Mouse (Mus musculus) midbrain, embryonic 16.5 days (tissue): ENCODE measurements at regions not wholly inside any gene's neighbourhood (a gene's known extent, or its start where the extent isn't known, plus 50 kb on each side); places are given as distances from the start of the nearest gene placed in this dataset.

Experiments
- ATAC-seq: fragments of 200-750 bp; cut with Nextera tagmentation; 2 replicates; pipeline ENCODE4 v1.8.0; 2017; ENCODE audit warnings: moderate TSS enrichment
- H3K27ac ChIP-seq: fragments of 300-500 bp; sonication (generic); 2 replicates; pipeline ENCODE4 v1.5.1; 2014; ENCODE audit warnings: mild to moderate bottlenecking, low read length, mixed read lengths
- H3K27me3 ChIP-seq: fragments of 300-500 bp; sonication (generic); 2 replicates; pipeline ENCODE4 v1.6.1; 2014; ENCODE audit warnings: low read depth, low read length, mixed read lengths; ENCODE audit not compliant: control insufficient read depth, insufficient read depth
- H3K36me3 ChIP-seq: fragments of 300-500 bp; sonication (generic); 2 replicates; pipeline ENCODE4 v1.6.1; 2014; ENCODE audit warnings: mild to moderate bottlenecking, low read length, moderate library complexity, mixed read lengths; ENCODE audit not compliant: control insufficient read depth, insufficient read depth
- H3K4me1 ChIP-seq: fragments of 300-500 bp; sonication (generic); 2 replicates; pipeline ENCODE4 v1.6.1; 2014; ENCODE audit warnings: mild to moderate bottlenecking, low read length, mixed read lengths; ENCODE audit not compliant: control insufficient read depth, insufficient read depth
- H3K4me2 ChIP-seq: fragments of 300-500 bp; sonication (generic); 2 replicates; pipeline ENCODE4 v1.6.1; 2014; ENCODE audit warnings: mild to moderate bottlenecking, low read length, mixed read lengths
- H3K4me3 ChIP-seq: fragments of 300-500 bp; sonication (generic); 2 replicates; pipeline ENCODE4 v1.5.1; 2014; ENCODE audit warnings: low read depth, mild to moderate bottlenecking, low read length, moderate library complexity, mixed read lengths
- H3K9ac ChIP-seq: fragments of 300-500 bp; sonication (generic); 2 replicates; pipeline ENCODE4 v1.6.1; 2014; ENCODE audit warnings: low read depth, low read length, mixed read lengths
- H3K9me3 ChIP-seq: fragments of 300-500 bp; sonication (generic); replicated peaks from 2 replicates; pipeline ENCODE4 v1.6.1; 2014; ENCODE audit warnings: mild to moderate bottlenecking, low read length, mixed read lengths; ENCODE audit not compliant: control insufficient read depth, poor library complexity, severe bottlenecking
- WGBS: fragments of 180-500 bp; shearing (Covaris S2); extraction: QIAGEN DNeasy Blood & Tissue Kit; methylation state at CpG from one replicate; pipeline ENCODE4 v1.1.7; 2014; 5-methylcytosine and 5-hydroxymethylcytosine counted together

DNA sequence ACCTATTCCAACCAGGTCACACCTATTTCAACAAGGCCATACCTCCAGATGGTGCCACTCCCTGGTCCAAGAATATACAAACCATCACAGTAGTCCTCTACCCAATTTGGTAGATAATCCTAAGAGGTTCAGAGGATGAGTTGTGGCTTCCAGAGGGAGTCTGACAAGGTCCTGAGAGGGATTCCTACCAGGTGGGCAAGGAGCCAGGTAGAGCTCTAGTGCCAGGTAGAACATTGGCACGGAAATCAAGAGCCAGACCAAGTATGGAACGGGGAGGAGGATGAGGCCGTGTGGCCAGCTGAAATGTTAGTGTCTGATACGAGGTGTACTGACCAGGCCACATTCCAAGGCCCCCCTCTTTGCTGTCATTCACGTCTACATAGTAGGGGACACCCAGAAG is 153.0 kb downstream of the Slc30a10 start:
- Histone ChIP-seq H3K4me2 (no peak overlapping the region), H3K4me3 (no peak overlapping the region), H3K9ac (no peak overlapping the region), H3K9me3 (no peaks in the 10 kb centered on the region), H3K4me1 (no peaks in the 10 kb centered on the region), H3K36me3 (no peaks in the 10 kb centered on the region), H3K27ac (no peak overlapping the region), H3K27me3 (no peaks in the 10 kb centered on the region)
- no peak for ATAC-seq
- WGBS: 89% methylated on average over 5 of the region's 5 CpGs

- Histone ChIP-seq H3K36me3 (no peaks in the 10 kb centered on the region), H3K9ac (no peak overlapping the region), H3K4me2 (no peak overlapping the region), H3K27me3 (no peaks in the 10 kb centered on the region), H3K4me3 (no peak overlapping the region), H3K4me1 (no peaks in the 10 kb centered on the region), H3K27ac (no peak overlapping the region), H3K9me3 (no peaks in the 10 kb centered on the region)
- ATAC-seq: no peak
- WGBS: 89% methylated on average over 3 of the region's 3 CpGs
Observed at GRCm38 (mm10) chr1:185608440-185608839, 153.8 kb downstream of the Slc30a10 start.

- no peaks in the 10 kb centered on the region for H3K36me3 ChIP-seq
Observed at GRCm38 (mm10) chr1:185610586-185610985, 155.9 kb downstream of the Slc30a10 start.

GRCm38 (mm10) chr1:185615819-185616429 is 161.3 kb downstream of the Slc30a10 start:
- no peak overlapping the region for H3K4me2 ChIP-seq
- H3K36me3 ChIP-seq: no peaks in the 10 kb centered on the region
- WGBS: 44% methylated on average over 10 of the region's 10 CpGs
- no peaks in the 10 kb centered on the region for H3K9me3 ChIP-seq
- H3K9ac ChIP-seq: no peak overlapping the region
- no peak for ATAC-seq
- no peaks in the 10 kb centered on the region for H3K27me3 ChIP-seq
- no peaks in the 10 kb centered on the region for H3K4me1 ChIP-seq
- H3K27ac ChIP-seq: no peak overlapping the region
- H3K4me3 ChIP-seq: no peak overlapping the region

More at GRCm38 (mm10) chr1:185610586-185610985, 155.9 kb downstream of the Slc30a10 start:
- Histone ChIP-seq H3K4me2 (no peak overlapping the region), H3K9ac (no peak overlapping the region), H3K27ac (no peak overlapping the region), H3K9me3 (no peaks in the 10 kb centered on the region), H3K4me1 (no peaks in the 10 kb centered on the region), H3K4me3 (no peak overlapping the region), H3K27me3 (no peaks in the 10 kb centered on the region)
- no peak for ATAC-seq
- 68% methylated on average over 3 of the region's 3 CpGs for WGBS

DNA sequence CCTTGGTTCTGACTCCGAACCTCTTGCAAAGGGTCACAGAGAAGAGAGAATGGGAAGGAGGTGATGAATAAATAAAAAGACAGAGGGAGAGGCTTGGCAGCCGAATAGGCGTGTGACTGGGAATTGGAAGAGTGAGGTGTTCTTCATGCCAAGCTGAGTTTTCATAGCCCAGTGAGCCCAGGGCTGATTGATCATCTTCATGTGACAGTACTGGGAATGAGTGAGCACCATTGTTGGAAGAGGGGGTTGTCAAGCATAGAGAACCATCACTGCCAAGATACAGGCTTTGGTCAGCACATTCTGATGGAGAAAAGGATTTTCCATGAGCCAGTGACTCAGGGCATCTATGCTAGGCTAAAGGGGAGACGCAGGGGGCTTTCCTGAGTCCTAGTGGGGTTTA is 163.0 kb downstream of the Slc30a10 start:
- 81% methylated on average over 4 of the region's 4 CpGs for WGBS
- no peak overlapping the region for H3K4me2 ChIP-seq
- H3K36me3 ChIP-seq: no peaks in the 10 kb centered on the region
- H3K9ac ChIP-seq: no peak overlapping the region
- H3K27ac ChIP-seq: no peak overlapping the region
- H3K4me3 ChIP-seq: no peak overlapping the region
- H3K9me3 ChIP-seq: no peaks in the 10 kb centered on the region
- H3K4me1 ChIP-seq: no peaks in the 10 kb centered on the region
- H3K27me3 ChIP-seq: no peaks in the 10 kb centered on the region
- ATAC-seq: no peak

DNA sequence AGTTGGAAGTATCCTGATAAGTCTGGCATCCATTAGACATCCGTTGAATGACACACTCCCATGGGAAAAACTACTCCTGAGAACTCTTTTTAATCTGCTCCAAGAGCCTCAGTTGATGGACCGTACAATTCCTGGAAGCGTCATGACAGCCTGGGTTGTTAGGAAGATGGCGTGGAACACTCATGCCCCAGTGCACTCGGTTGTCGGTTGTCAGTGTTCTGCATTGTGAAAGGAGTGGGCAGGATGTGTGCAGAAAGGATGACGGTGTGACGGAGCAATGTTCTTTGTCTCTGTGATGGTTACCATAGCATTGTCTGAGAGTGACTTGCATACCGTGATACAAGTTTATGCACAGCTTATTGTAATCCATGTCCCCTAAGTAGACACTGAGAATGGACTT is 164.4 kb downstream of the Slc30a10 start:
- no peak overlapping the region for H3K4me2 ChIP-seq
- no peak overlapping the region for H3K27ac ChIP-seq
- WGBS: 67% methylated on average over 9 of the region's 9 CpGs
- no peak overlapping the region for H3K9ac ChIP-seq
- H3K27me3 ChIP-seq: no peaks in the 10 kb centered on the region
- no peaks in the 10 kb centered on the region for H3K4me1 ChIP-seq
- H3K36me3 ChIP-seq: no peaks in the 10 kb centered on the region
- ATAC-seq: no peak
- H3K4me3 ChIP-seq: no peak overlapping the region
- H3K9me3 ChIP-seq: no peaks in the 10 kb centered on the region

DNA sequence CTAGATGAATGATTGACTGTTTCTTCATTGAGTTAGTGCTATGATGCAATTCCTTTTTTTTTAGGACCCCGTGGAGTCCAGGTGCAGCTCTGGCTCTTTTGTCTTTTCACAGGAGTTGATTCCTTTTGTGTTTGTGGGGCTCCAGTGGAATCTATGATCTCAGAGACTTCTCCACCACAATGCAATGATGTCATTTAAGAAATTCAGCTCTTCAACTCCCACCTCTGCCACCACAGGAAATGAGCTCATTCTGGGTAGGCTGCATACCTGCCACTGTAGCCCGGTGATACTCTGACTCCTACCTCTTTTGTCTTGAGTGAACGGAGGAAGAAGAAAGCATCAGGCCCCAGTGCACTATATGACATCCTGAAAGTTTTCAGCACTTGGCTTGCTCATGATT is 173.8 kb downstream of the Slc30a10 start:
- ATAC-seq: no peak
- Histone ChIP-seq H3K27ac (no peak overlapping the region), H3K9me3 (no peaks in the 10 kb centered on the region), H3K4me1 (no peaks in the 10 kb centered on the region), H3K4me3 (no peak overlapping the region), H3K9ac (no peak overlapping the region), H3K4me2 (no peak overlapping the region), H3K27me3 (no peaks in the 10 kb centered on the region), H3K36me3 (no peaks in the 10 kb centered on the region)
- 81% methylated on average over 3 of the region's 3 CpGs for WGBS

DNA sequence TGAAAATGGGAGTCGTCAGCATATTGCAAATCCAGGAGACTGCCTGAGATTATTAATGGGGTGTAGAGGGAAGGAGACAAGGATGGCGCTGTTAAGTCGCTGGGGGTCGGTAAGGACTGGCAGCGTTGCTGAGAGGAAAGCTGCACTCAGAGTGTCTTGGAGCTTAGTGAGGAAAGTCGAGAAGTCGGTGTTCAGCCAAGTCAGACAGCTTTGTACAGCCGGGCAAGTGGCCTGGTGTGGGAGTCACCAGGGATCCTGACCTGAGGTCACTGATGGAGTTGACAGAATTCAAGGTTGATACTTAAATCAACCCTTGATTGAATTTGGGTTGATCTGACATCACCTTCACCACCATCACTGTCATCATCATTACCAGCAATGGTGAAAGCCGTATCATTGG is 175.3 kb downstream of the Slc30a10 start:
- H3K4me1 ChIP-seq: 0 out of 2 replicates have a peak, but pooled peaks cover 2% of the 10 kb centered on the region
- no peaks in the 10 kb centered on the region for H3K27me3 ChIP-seq
- H3K4me2 ChIP-seq: no peak overlapping the region
- no peak overlapping the region for H3K4me3 ChIP-seq
- WGBS: 90% methylated on average over 9 of the region's 9 CpGs
- H3K36me3 ChIP-seq: no peaks in the 10 kb centered on the region
- no peak for ATAC-seq
- no peak overlapping the region for H3K9ac ChIP-seq
- no peak overlapping the region for H3K27ac ChIP-seq
- H3K9me3 ChIP-seq: no peaks in the 10 kb centered on the region

DNA sequence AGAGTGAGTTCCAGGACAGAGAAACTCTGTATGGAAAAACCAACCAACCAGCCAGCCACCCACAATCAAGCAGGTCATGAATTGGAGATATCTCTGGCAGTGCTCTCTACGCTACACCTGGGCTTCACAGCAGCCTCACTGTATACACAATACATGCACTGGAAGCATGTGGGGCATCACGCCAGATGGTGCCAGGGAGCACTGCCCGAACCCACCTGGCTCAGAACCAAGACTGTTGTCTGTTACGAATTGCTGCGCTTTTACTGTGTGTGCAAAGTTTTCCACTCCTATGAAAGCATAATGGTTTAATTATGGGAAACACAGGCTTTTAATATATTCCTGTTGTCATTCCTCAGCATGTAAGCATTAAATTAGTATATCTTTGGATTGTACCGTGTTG is 184.0 kb downstream of the Slc30a10 start:
- Histone ChIP-seq H3K27me3 (no peaks in the 10 kb centered on the region), H3K9ac (no peak overlapping the region), H3K36me3 (no peaks in the 10 kb centered on the region), H3K4me3 (no peak overlapping the region), H3K9me3 (no peaks in the 10 kb centered on the region), H3K4me2 (no peak overlapping the region), H3K4me1 (0 out of 2 replicates have a peak, but pooled peaks cover 2% of the 10 kb centered on the region), H3K27ac (no peak overlapping the region)
- no peak for ATAC-seq
- 90% methylated on average over 6 of the region's 6 CpGs for WGBS
